Mouse (Mus musculus) layer of hippocampus, adult 8-10 months (tissue): Measurements from ENCODE around the gene Appl2. TPM values are rescaled to one million over a fixed set of nuclear protein-coding genes. Genes with fewer than 3 reads are reported as not detected.
"Not testable (repeated sequence)": the region's sequence is repeated elsewhere in the genome, so short reads cannot be mapped to it uniquely, and the experiment has no call there.

Experiments used
- DNase-seq, 2 experiments: peaks; one replicate each; pipeline ENCODE4 v3.0.0; 2022; ENCODE audit warnings: low spot score in 2 of 2
- total RNA-seq, 4 experiments: library from RNA; stranded (reverse); gene quantifications; 2 replicates each; pipeline ENCODE4 v1.2.4; 2022

The Appl2 gene
- 100 to 1,000 TPM in 2 of 4 experiments, 10 to 100 TPM in 2; 80.5 to 110 (median 94.9) TPM for total RNA-seq

DNA sequence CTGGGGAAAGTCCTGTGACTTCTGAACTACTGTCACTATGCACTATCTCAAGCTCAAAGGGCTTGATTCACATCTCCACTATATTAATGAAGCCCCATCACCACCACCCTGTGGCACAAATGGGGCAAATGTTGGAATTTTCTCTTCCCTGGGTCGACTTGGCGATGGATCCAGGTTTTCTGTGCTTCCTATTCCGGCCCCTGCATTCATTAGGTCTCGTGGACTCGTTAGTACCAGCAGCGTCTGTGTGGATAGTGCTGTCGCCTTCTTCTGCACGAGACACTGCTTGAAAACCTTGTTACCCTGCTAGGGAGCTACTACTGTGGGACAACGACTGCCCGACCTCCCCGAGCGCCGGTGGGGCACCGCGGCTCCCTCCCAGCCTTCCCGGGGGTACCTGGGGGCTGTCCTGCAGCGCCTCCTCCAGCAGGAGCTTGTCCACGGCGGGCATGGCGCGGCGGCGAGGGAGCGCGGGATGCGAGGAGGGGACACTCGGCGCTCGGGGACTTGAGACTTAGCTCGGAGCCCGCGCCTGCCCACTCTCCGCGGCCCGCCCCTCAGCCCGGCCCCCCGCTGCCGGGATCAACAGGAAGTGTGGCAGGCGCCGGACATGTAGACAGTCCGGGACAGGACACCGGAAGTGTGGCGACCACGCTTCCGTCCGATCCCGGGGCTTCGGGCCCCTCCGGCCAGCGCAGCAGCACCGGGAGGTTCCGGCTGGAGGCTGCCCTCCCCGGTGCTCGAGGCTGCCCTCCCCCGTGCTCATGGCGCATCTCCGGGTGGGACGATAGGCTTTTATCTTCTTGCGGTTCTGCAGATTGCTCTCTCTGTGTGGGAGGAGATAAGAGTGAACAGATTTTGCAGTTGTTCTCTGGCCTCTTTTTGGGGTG lies at the start of gene Appl2:
Appl2 (minus strand) TSS at position 608 of the 890 bp plus-strand sequence.
- DNase-seq = peak; percentile 91

DNA sequence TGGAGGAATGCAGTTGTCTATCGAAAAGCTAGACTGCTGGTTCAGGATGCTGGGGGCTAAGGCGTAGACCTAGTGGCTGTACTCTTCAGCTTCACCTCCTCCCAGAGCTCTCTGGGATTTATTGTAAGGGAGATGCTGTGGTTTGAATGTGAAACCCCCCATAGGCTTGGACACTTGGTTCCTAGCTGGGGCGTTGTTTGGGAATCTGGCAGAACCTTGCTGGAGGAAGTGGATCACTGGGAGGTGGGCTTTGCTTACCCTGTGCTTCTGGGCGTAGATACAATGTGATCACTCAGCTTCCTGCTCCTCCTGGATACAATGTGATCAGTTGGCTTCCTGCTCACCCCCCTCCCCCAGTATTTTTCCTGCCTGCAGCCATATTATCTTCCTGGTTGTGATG lies 47.7 kb upstream of the Appl2 start:
- no peak for DNase-seq

DNA sequence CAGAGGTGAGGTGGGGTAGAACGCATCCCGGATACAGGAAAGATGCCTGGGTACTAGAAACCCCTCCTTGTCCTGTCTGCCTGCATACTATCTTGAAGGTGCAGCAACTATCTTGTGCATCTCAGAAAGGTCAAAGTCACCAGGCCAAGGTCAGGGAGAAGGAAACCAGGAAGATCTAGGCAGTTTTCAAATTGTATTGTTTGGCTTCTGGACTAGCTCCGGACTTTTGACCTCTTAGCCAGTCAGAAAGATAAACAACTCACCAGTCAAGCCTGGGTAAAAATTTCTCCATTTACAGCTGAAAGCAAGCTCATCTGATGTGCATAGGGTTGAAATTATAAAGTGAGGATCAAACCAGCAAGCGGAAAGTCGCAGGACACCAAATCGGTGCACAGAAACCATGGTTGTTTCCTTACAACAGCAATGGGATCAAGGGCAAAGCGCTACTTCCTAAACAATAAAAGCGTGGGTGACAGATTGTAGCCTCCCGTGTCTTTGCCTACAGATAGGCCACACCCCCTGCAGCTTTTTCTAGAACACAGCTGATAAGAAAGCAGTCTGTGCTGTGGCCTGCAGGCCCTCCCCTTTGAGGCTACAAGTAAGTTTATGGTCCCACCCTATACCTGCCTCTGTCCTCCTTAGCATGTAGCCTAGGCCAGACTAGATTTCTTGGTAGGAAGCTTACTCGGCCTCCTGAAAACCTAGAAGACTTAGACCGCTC lies 43.8 kb upstream of the Appl2 start:
- no peak for DNase-seq

DNA sequence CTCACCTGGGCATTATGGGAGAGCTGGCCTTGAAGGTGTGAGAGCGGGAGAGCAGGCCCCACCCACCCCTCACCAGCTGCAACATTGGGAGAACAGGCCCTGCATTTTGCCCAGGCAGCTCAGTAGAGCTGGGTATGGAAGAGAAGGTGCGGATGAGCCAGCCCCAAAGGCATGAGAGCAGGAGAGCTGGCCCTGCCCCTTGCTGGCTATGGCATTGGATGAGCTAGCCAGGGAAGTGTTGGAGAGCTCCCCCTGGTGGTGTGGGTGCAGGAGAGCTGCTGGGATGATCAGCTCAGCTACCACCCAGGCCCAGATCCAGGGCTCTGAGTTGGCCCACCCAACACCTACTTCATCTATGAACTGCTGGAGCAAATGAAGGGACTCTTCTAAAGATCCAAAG lies 39.7 kb upstream of the Appl2 start:
- no peak for DNase-seq

DNA sequence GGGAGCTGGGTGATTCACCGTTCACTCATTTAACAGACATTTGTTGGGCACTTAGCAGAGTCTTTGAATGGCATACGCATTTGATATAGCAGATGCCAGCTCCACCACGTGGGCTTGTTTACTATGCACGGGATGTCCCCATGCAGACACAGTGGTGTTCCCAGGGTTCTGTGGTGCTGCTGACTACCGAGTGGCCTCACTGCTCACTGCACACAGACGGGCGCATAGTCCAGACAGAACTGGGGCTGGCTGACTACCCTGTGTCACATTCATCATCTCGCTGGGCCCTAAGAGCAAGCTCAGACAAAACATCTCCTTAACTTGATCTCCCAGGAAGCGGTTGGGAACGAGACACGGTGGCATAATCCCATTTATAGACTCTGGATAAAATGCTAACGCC lies 32.8 kb upstream of the Appl2 start:
- peak in 1 of 2 experiments; percentile 21 for DNase-seq

DNA sequence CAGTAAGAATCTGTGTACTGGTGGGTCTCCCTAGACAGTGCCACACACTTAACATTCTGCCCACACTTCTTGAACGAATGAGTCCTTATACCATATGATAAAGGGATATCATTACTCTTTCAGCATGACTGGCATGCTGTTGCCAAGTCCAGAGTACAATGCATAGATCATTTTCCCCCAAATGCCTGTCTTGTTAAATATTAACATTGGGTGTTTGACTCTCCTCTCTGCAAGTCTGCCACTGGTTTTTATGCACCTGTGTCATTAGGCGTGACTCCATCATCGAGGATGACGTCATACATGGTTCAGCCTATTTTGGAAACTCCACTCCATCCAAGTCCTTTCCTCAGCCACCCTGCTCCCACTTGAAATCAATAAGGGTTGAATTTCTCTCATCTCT lies 18.0 kb upstream of the Appl2 start:
- DNase-seq = no peak

DNA sequence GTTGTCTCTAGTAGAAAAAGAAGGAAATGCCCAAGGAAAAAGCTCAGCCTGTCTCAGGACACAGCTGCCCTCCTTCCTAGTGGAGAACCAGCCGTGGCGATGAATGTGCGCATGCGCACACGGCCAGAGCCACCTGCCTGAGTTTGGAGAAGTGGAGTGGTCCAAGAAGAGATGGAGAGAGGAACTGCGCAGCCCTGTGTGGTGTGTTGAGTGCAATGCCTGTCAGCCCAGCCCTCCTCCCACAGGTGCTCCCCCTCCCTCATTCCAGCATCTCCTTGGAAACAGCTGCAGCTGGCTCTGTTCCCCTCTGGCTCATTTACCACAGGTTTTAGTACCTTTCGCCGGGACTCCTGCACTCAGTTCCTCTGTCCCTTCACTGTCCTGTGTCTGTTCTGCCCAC lies 13.4 kb upstream of the Appl2 start:
- no peak for DNase-seq

DNA sequence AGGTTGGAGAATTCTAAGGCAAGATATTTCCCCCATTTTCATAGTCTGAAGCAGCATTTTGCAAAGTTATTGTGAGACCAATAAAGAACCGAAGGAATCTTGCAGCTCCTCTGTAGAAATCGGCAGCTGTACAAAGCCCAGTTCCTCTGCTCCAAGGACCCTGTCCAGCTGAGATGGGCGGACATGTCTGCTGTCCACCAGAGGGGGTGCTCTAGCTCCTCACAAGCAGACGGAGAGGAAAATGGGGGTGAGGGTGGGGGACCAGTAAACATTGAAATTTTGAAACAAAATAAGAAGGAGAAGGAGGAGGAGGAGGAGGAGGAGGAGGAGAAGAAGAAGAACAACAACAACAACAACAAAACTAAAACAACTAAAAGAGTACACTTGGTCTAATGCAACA lies 12.1 kb upstream of the Appl2 start:
- DNase-seq = no peak

DNA sequence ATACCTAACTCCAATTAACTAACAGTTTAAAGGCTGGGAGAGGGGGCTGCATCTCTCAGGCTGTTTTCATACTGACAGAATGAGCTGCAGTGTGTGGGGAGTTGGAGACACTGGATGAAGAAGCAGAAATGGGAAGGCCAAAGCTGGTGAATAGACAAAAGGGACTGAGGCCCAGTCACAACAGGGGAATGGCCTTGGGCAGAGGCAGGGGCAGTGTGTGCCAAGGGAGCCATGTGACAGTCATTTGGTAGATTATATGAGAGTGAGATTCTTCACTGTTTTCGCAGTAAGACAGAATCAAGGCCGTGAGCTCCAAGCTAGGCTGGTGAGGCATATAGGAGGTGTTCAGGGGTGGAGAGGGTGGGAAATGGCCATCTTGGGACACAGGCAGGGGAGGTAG lies 6.1 kb upstream of the Appl2 start:
- no peak for DNase-seq

DNA sequence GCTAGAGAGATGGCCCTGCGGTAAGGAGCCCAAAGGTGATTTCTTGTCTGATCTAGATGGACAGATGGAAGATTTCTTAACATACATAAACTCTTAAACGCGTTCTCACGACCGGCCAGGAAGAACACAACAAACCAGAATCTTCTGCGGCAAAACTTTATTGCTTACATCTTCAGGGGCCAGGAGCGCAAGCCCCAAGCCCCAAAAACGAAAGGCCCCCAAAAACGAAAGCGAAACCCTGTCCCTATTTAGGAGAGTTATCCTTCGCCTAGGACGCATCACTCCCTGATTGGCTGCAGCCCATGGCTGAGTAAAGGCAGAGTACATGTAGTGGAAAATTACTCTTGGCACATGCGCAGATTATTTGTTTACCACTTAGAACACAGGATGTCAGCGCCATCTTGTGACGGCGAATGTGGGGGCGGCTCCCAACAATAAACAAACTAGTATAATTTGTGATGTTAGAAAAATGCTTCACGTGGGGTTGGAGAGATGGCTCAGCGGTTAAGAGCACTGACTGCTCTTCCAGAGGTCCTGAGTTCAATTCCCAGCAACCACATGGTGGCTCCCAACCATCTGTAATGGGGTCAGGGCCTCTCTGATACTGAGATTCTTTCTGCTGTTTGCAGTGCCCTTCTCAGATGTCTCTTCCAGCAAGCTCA lies 3.8 kb upstream of the Appl2 start:
- not testable (repeated sequence) for DNase-seq

DNA sequence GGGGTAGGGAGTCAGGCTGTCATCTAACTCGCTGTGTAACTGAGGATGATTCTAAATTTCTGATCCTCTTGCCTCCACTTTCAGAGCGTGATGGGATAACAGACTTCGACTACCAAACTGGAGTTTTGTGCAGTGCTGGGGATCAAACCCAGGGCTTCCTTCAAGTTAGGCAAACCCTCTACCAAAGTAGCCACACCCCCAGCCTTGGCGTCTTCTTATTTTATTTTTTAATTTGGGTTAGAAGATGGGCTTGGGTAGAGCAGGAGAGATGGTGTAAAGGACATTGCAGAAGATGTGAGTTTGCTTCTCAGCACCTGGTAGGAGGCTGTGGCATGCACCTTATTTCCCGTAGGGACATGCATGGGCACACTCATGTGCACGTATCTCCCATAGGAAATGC lies 499 bp upstream of the Appl2 start:
- DNase-seq = no peak

DNA sequence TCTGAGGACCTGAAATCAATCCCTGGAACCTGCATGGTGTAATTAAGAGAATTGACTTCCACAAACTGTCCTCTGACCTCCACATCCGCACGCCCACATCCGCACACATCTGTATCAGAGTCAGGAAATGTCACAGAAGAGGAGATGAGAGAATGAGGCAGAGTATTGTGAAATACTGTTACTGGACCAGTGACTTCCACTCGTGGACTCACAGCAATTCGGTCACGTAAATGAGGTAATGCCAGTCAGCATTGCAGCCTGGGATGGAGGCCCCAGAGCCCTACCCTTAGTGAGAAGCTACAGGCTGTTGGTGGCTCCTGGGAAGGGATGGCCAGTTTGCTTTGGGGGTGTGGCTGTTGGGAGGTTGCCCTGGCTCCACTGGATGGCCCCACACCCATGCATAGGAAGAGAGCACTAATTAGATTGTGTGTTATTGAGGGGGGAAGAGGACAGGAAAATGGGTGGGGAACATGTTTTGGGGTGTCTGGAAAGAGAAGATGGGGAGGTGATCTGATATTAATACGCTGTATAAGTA lies 2.1 kb downstream of the Appl2 start:
- DNase-seq = no peak

DNA sequence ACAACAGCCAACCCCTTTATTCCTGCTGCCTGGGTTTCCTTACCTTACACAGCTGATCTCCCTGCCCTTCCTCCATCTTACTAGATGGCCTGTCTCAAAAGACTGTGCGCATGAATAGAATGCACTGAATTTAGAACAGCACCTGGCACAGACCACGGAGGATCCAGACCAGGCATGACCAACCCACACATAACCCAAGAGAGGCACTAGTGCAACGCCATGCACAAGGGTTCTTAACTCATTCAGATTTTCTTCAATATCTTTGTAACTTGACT lies 2.9 kb downstream of the Appl2 start:
- DNase-seq = no peak

DNA sequence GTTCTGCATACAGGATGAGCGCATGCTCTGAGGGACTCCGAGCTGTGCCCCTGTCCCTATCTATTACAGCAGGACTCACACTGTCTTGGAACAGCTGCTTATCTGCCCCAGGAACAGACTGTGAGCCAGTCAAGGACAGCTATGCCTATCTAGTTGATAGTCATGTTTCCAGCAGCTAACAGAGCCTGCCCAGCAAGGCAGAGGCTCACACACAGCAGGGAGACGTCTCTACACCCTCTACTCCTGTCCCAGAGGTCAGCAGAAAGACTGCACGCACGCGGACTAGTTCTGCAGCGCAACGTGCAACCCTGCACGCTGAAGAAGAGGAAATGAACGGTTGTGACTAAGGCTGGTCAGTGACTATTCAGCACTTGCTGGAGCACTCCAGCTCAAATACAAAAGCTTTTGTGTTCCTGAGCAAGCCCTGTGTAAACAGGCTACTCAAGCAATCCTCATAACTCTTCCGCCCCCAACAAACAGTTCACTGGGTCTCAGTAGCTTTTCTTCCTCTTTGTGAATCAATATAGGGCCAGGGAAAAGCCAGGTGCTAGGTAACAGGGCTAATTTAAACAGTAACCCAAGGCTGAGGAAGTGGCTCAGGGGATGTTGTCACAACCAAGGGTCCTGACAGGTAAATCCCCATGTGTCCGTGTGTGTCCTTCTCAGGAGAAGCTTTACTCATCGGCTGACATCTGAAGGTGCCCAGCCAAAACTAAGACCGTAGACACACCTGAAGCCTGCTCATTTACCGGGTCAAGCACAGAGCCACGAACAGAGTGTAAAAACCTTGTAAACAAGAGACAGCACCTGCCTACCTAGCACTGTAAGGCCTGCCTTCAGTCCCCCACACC lies 3.4 kb downstream of the Appl2 start:
- peak in 1 of 2 experiments; percentile 57 for DNase-seq

DNA sequence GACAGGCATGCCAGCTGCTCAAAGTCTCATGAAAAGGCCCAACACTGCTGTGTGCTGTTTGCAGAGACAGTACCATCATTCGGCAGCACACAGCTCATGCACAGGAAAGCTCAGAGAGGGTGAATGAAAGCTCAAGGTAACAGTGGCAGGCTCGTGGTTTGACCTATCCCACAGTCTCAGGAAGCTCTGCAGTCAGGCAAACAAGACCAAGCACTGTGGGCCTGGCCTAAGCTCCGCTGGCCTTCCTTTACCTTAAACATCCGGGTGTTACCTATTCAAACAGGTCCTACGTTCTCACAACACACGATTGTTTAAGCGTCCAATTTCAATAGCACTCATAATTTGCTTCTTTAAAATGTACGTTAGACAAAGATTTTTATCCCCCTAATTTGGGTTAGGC lies 4.4 kb downstream of the Appl2 start:
- DNase-seq = no peak

DNA sequence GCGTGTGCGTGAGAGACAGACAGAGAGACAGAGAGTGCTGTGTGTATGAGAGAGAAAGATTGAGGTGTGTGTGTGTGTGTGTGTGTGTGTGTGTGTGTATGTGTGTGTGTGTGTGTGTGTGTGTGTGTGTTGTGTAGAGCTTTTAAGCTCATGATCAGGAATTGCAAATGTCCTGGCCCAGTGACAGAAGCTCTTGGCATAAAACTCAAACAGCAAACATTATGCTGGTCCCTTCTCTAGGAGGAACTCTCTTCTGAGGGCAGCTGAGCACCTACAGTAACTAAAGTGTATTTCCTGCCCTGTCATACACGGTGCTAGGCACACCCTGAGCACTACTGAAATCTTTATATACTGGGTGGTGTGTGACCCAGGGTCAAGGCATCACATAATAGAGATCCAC lies 6.9 kb downstream of the Appl2 start:
- DNase-seq = no peak

DNA sequence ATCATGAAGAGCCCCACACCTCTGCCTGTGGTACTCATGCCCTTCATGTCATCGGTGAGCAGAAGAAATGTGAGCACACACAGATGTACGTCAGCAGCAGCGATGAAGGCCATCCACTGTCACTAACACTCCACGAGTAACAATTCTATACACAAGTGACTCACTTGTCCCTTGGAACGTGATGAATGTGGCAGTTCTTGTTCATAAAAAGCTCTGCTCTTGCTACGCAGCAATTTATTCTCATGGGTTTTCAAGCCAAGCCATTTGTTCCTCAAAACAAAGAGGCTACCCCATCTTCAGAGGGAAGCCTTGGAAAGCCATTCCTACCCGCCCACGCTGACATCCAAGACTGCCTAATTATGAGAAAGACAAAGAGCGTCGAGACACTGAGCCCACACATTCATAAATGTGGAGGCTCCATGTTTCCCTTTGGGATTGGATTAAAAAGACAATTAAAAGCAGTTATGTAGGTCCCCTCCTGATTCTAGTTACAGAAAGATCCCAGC lies 8.6 kb downstream of the Appl2 start:
- no peak for DNase-seq

DNA sequence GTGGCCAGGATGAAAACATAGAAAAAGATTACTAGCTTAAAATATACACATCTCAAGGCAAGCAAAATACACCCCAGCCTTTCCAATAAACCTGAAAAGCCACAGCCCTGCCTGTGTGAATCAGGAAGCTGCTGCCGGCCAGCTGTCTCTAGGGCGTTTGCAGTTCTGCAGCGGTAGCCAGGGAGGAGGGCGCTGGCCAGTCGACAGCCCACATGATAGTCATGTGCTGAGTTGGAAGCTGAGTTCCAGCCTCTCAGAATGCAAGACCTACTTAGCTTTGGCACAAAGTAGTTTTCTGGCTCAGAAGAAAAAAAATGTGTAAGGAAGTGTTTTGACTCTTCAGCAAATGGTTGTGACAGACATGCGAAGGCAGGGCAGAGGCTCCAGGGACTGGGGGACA lies 11.2 kb downstream of the Appl2 start:
- DNase-seq = peak; percentile 63 to 75

DNA sequence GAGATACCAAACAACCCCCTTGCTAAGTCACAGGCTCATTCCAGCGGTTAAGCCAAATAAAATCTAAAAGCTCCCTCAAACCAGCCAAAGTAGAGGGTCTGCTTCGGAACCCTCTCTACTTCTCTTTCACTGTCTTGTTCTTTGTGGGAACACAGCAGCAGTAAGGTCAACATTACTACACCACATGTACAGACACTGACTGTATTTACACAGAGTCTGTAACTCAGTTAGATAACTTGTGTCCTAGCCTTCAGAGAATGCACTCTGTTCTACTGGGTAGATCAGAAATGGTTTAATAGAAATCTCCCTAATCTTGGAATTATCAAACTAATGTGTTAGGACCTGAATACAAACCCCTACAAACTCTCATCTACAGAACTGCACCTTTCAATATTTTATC lies 12.3 kb downstream of the Appl2 start:
- no peak for DNase-seq

DNA sequence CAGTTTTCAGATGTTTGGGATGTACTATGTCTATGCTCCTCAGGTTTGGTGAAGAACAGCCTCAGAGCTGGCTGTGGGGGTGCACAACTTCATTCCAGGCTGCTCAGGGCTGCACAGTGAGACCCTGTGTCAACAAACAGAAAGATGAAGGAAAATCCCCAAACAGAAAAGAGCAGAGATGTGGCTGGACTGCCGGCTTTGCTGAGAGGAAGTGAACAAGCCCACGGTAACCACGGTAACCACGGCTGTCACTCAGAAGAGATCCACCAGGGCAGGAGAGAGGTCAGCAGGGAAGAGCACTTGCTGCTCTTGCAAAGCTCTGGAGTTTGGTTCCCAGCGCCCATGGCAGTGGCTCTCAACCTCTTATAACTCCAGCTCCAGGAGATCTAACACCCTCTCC lies 14.1 kb downstream of the Appl2 start:
- no peak for DNase-seq

DNA sequence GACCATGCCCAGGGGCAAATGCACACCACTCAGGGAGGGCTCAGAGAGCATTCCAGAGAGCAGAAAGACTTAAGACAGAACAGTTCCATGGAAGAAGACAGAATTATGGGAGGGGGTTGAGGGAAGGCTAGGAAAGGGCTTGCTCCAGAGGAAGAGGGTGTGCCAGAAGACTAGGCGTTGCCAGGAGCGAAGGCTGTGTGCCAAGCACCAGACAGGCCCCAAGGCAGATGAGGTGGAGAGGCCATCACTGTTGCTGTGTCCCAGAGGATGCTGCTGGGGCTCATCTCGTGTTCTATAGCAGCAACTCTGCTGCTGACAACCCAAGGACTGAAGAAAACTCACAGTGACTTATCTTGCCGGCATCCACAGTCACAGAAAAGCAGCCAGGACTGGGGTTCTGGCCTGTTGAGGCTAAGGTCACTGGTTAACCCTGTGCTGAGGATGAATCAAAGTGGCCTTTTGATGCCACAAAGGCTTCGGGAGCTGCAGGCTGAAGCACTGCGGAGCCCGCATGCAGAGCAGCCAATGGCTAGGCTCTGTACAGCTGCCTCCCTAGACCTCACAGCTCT lies 15.6 kb downstream of the Appl2 start:
- no peak for DNase-seq
